Mouse (Mus musculus): Measurements from ENCODE around the gene Smarcal1. TPM values are rescaled to one million over a fixed set of nuclear protein-coding genes. Genes with fewer than 3 reads are reported as not detected.

Smarcal1 gene
- polyA plus RNA-seq, 1 experiment from 2014 or later: 34.8 TPM

DNA sequence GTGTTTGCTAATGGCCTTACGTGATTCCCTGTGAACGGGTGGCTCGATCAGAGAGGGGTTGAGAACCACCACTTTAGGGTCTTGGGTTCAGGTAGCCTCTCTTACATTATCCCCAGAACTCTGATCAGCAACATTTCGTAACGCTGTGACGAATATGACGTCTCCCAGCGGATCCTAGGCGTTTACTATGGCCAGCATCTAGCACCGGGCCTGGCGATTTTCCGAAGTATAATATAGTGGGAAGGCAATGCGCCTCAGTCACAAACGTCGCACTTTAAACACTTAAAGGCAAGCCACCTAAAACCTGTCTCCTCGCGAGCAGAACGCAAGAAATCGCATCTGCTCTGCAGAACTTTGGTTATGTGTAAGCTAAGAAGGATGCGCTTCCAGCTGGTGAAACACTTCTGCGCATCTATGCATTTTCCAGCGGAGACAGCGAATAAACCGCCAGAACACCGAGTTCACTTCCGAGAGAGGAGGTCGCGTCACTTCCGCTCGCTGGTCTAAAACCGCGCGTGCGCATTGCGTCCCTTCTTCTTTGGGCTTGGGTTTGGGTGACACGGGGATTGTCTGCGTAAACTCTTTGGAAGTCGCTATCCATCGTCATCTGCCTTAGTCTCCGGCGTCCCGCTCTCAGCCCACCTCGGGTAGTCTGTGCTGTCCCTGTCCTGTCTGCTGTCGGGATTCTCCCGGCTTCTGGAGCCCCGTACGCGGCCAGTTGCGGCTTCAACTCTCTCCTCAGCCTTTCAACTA lies 57.8 kb downstream of the Smarcal1 start:
- no peaks in the 10 kb centered on the region for H3K36me3 ChIP-seq
- peak overlapping the region; percentile 66 for H3K27ac ChIP-seq
- 36% methylated on average over 49 of the region's 49 CpGs for WGBS
- H3K9me3 ChIP-seq (replicated peaks): no peaks in the 10 kb centered on the region
- no peaks in the 10 kb centered on the region for H3K4me1 ChIP-seq
- no peaks in the 10 kb centered on the region for H3K27me3 ChIP-seq (ENCODE audit: low read depth, poor library complexity, severe bottlenecking)
- H3K4me3 ChIP-seq: peak overlapping the region; percentile 48
- DNase-seq (ENCODE audit: low spot score): peak; percentile 83

DNA sequence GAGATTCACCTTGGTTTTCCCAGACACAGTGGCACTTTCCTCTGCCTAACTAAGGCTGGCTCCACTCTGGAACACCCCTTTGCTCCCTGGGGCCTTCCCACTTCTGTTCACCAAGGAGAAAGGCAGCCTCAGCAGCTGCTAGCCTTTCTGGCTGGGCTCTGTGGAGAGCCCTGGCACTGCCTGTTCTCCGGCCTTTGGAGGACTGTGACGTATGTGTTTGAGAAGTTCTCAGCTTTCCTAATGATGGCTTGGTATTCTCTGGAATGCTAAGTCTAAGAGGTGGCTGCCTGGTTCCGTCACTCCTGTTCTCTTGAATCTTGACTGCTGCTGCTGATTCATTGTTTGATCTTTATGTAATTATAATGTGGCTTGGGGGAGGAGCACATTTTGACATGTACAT lies 90.0 kb downstream of the Smarcal1 start:
- no peak for DNase-seq (ENCODE audit: low spot score)
- Histone ChIP-seq H3K36me3 (no peaks in the 10 kb centered on the region), H3K4me3 (no peak overlapping the region), H3K27ac (no peak overlapping the region), H3K27me3 (ENCODE audit: low read depth, poor library complexity, severe bottlenecking) (no peaks in the 10 kb centered on the region), H3K4me1 (no peaks in the 10 kb centered on the region), H3K9me3 (replicated peaks) (no peaks in the 10 kb centered on the region)
- WGBS: 52% methylated on average over 3 of the region's 3 CpGs

Other genes with a start within 250 kb of the Smarcal1 start
- not detected in 2 replicates for gene March4, start 46.3 kb upstream of the Smarcal1 start, polyA plus RNA-seq (2016; fragmentation: Nextera tagmentation; extraction: Ambion mirVana)
- not detected in 2 replicates for gene Ankar, start 117.3 kb downstream of the Smarcal1 start, polyA plus RNA-seq (2016; fragmentation: Nextera tagmentation; extraction: Ambion mirVana)
- 1,350 and 1,492 TPM in 2 replicates for gene Rpl37a, start 128.0 kb downstream of the Smarcal1 start, polyA plus RNA-seq (2016; fragmentation: Nextera tagmentation; extraction: Ambion mirVana)
- gene Igfbp2, start 241.3 kb downstream of the Smarcal1 start, polyA plus RNA-seq (2016; fragmentation: Nextera tagmentation; extraction: Ambion mirVana): 198 and 264 TPM in 2 replicates

Measured in limb, embryonic 10.5 days (tissue).